Mouse (Mus musculus): ENCODE results near the gene Ywhaq.
A peak's percentile ranks its signal among the peaks of the same experiment; 100 is the strongest.
"Not testable (repeated sequence)": the region's sequence is repeated elsewhere in the genome, so short reads cannot be mapped to it uniquely, and the experiment has no call there.

Gene Ywhaq

GRCm38 (mm10) chr12:21409651-21410050 is 7.8 kb downstream of the Ywhaq start:
- no peak for DNase-seq (ENCODE audit: low read depth)

GRCm38 (mm10) chr12:21408789-21409367 is 8.6 kb downstream of the Ywhaq start:
- no peak for DNase-seq (ENCODE audit: low read depth)

GRCm38 (mm10) chr12:21402771-21403170 is 14.7 kb downstream of the Ywhaq start:
- DNase-seq (ENCODE audit: low read depth) = no peak

DNA sequence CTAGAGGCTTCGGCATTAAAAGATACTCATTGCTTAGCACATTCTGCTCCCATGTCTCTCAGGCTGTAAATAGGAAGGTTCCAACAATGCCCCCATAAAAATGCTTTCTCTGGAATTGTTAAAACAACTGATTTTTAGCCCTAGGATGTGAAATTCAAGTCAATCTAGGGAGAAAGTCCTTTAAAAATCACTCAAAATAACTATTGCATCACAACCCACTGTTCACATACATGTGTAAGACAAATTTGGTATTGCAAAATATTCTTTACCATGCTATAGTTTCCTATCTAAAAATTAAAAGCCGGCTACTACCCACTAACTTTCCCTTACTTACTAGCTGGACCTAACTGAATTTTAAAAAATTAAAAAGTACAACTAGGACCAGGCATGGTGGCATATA is 31.2 kb downstream of the Ywhaq start:
- DNase-seq (ENCODE audit: low read depth) = no peak

GRCm38 (mm10) chr12:21378765-21379346 is 38.6 kb downstream of the Ywhaq start:
- not testable (repeated sequence) for DNase-seq (ENCODE audit: low read depth)

GRCm38 (mm10) chr12:21375376-21376157 is 41.9 kb downstream of the Ywhaq start:
- DNase-seq (ENCODE audit: low read depth) = no peak

GRCm38 (mm10) chr12:21373820-21374475 is 43.5 kb downstream of the Ywhaq start:
- DNase-seq (ENCODE audit: low read depth) = no peak

DNA sequence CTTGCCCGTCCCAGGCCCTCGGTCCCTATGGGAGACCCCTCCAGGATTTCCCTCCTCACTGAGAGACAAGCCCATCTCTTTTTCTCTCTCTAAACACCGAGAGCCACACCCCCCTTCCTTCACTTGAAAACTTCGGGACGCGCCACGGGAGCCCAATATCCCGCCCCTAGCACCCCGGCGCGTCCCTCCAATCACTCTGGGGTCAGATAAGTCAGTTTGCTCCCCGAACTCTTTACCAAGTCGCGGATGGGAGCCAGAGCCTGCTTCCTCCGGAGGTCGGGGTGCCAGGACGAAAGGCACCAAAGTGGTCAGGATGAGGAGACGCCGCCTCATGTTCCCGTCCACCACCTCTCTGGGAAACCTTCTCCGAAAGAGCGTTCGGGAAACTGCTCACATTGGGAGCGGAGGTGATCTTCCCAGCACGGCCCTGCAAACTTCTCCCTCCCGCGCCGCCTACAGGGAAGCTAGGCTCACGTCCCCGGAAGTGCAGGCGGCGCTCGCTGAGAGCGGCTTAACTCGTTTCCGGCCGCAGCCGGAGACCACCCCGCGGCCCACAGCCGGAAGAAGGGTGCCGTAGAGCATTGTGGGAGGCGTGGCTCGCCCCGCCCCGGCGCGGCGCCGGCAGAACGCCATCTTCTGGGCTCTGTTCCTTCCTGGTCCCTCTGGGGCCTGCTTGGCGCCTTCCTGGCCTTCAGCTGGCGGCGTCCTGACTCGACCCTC is 44.2 kb downstream of the Ywhaq start, which contains the start of gene Adam17:
Adam17 (minus strand) TSS at position 533 of the 720 bp plus-strand sequence.
- DNase-seq (ENCODE audit: low read depth) = peak; percentile 92

- DNase-seq (ENCODE audit: low read depth) = no peak
Observed at GRCm38 (mm10) chr12:21370035-21370611, 47.3 kb downstream of the Ywhaq start.

DNA sequence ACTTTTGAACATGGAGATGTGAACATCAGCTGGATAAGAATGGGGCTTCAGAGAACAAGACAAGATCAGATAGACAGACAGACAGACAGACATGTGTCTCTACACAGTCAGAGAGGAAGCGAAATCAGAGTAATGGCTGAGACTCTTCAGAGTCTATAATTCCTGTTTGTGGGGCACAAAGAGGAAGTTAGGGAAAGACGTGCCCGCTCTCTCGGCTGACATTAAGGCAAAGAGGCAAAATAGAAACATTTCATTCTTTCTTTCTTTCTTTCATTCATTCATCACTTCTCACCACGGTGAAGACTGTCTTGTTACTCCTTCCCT is 48.4 kb downstream of the Ywhaq start:
- no peak for DNase-seq (ENCODE audit: low read depth)

DNA sequence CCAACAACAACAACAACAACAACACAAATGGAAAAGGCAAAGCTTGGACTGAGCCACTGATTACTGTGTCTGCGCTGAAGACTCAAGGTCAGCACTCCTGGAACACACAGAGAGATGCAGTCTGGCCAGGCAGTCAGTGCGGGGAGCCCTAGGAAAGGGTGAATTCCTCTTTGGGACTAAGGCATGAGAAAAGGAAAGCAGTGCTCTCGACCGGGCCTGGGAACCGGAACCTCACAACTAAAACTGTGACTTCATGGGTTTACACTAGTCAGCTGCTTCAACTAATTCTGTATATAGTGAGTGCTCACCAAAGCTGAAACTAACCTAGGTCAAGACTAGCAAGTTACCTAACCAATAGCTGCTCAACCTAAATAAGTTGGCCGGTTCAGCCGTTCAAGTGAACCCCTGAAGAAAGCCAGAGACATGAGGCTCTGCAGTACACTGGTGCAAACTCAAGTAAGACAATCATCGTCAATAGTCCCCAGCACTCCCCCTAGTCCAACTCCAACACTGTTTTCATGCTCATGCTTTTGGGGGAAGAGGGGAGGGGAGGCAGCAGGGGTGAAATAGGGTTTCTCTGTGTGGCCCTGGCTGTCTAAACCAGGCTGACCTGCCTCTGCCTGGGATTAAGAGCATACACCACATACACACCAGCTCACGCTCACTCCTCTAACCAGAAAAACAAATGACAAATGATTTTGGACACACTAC is 48.9 kb downstream of the Ywhaq start:
- DNase-seq (ENCODE audit: low read depth) = no peak

- DNase-seq (ENCODE audit: low read depth) = no peak
Observed at GRCm38 (mm10) chr12:21364624-21365435, 52.6 kb downstream of the Ywhaq start.

- no peak for DNase-seq (ENCODE audit: low read depth)
Observed at GRCm38 (mm10) chr12:21363195-21363594, 54.2 kb downstream of the Ywhaq start.

- no peak for DNase-seq (ENCODE audit: low read depth)
Observed at GRCm38 (mm10) chr12:21362686-21363085, 54.8 kb downstream of the Ywhaq start.

- DNase-seq (ENCODE audit: low read depth) = no peak
Observed at GRCm38 (mm10) chr12:21353681-21354080, 63.8 kb downstream of the Ywhaq start.

GRCm38 (mm10) chr12:21350113-21350876 is 67.1 kb downstream of the Ywhaq start:
- DNase-seq (ENCODE audit: low read depth) = no peak

- no peak for DNase-seq (ENCODE audit: low read depth)
Observed at GRCm38 (mm10) chr12:21346972-21347371, 70.5 kb downstream of the Ywhaq start.

- no peak for DNase-seq (ENCODE audit: low read depth)
Observed at GRCm38 (mm10) chr12:21340674-21341073, 76.8 kb downstream of the Ywhaq start.
